Mouse (Mus musculus): Measurements from ENCODE around the gene Gm43064. TPM values are rescaled to one million over a fixed set of nuclear protein-coding genes. Genes with fewer than 3 reads are reported as not detected.

The Gm43064 gene
- polyA plus RNA-seq, 1 experiment, result 1.2 TPM

DNA sequence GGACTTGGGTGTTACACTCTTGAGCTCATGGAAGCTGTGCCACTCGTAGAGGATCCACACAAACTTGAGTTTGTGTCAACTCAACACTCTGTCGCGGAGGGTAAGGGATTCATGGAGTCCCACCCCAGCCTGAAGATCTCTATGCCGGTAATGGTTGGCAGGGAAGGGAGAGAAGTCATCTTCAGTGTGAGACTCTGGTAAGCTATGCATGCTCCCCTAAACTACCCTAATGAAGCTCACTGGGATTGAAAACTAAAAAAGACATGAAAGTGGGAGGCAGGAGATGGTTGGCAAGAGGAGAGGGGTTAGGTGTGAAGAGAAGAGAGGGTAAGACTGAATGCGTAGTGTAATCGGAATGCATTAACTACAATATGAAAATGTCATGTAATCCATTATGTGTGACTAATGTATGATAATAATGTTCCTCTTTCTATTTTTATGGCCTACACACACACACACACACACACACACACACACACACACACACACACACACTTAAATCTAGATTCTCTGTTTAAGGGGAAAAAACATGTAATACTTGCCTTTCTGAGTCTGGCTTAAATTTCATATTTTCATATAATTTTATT lies 48.7 kb downstream of the Gm43064 start:
- no peak for DNase-seq
- WGBS, result 90% methylated on average over 6 of the region's 6 CpGs
- Histone ChIP-seq H3K4me3 (ENCODE audit: control insufficient read depth, insufficient read depth, low read length) (no peak overlapping the region), H3K36me3 (ENCODE audit: control insufficient read depth, insufficient read depth, low read length) (no peaks in the 10 kb centered on the region), H3K27me3 (ENCODE audit: control insufficient read depth, insufficient read depth, low read length) (no peaks in the 10 kb centered on the region), H3K27ac (ENCODE audit: control insufficient read depth, insufficient read depth, low read length) (peak overlapping the region; percentile 27), H3K4me1 (replicated peaks; ENCODE audit: control insufficient read depth, insufficient read depth, low read length) (peaks cover 10% of the 10 kb centered on the region)
- TF ChIP-seq CTCF (IDR thresholded peaks at IDR 0.05; ENCODE audit: borderline replicate concordance, control insufficient read depth, extremely low read depth, insufficient read depth, low read length, poor library complexity) (no peak), POLR2A (IDR thresholded peaks at IDR 0.05; ENCODE audit: control insufficient read depth, extremely low read depth, insufficient read depth, low read length, poor library complexity) (no peak)

DNA sequence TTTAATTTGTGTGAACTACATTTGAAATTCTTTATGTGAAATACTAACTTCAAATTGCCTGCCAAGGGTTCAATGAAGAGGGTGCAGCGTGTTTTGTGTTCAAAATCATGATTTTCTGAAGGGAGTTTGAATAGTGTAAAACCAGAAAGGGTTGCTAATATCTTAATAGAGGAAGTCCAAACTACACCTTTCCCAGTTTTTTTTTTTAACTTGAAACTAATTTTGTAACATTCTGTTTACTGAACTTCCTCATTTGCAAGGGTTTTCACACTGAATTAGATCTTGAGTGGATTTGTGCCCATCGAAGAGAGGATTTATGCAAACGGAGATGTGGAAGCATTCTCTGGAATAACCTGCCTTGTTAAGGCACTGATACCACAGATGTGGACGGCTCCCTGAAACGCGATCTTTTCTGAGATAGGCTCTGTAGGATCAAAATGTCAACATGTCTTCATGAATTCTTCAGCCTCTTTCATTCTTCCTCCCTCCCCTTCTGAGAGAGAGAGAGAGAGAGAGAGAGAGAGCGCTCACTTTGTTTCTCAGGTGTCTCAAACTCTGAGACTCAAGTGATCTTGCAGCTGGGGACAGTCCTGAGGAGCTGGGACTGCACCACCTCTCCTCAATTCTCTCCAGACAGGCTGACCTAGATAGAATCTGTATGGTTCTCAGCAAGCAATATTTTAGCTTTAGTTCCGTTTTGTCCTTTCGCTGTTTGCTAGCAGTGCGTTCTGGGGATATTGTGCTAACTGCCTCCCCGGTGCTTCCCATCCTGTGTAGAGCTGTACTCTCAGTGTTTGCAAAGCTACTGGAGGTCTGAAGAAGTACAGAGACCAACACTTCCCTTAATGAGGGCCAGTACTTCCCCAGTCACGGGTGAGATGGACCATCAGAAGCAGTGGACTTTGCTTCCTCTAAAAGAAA lies 49.8 kb downstream of the Gm43064 start, which contains the start of gene Ptpn22:
Gene Ptpn22 (plus strand): TSS at position 915 of the 921 bp plus-strand sequence.
- peak within 1 kb of the TSS; percentile 97 for H3K27ac ChIP-seq (ENCODE audit: control insufficient read depth, insufficient read depth, low read length)
- DNase-seq, result peak; percentile 53
- H3K36me3 ChIP-seq (ENCODE audit: control insufficient read depth, insufficient read depth, low read length), result no peaks in the 10 kb centered on the region; the same call in 1 of the 2 replicates
- peaks cover 13% of the 10 kb centered on the region for H3K4me1 ChIP-seq (replicated peaks; ENCODE audit: control insufficient read depth, insufficient read depth, low read length)
- WGBS, result 6% methylated on average over 12 of the region's 12 CpGs
- H3K4me3 ChIP-seq (ENCODE audit: control insufficient read depth, insufficient read depth, low read length), result peak within 1 kb of the TSS; percentile 58
- no peaks in the 10 kb centered on the region for H3K27me3 ChIP-seq (ENCODE audit: control insufficient read depth, insufficient read depth, low read length)
- TF ChIP-seq CTCF (IDR thresholded peaks at IDR 0.05; ENCODE audit: borderline replicate concordance, control insufficient read depth, extremely low read depth, insufficient read depth, low read length, poor library complexity) (no peak), POLR2A (IDR thresholded peaks at IDR 0.05; ENCODE audit: control insufficient read depth, extremely low read depth, insufficient read depth, low read length, poor library complexity) (no peak)

DNA sequence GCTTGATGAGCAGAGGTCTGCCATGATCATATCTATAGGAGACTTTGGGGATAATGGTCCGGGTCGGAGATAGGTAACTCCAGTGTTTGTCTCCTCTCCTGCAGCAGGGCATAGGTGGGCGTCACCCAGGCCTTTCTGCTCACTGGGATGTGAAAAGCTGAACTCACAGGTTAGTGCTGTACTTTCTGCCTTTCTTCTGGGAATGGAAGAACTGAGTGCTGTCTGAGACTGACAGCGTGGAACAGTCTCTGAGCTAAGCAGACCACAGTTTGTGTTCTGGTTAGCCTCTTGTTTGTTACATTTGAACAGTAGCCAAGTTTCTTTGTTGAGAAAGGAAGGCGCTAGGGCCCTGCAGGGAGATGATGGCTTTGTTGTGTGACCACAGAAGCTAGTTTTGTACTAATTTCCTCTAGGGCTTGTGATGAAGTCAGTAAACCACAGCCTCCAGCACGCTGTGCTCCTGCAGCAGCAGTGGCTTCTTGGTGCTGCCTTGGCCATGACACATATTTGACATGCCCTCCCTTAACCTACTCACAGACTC lies 50.5 kb downstream of the Gm43064 start:
- Histone ChIP-seq H3K4me1 (replicated peaks; ENCODE audit: control insufficient read depth, insufficient read depth, low read length) (peaks cover 15% of the 10 kb centered on the region), H3K27ac (ENCODE audit: control insufficient read depth, insufficient read depth, low read length) (peak overlapping the region; percentile 97), H3K27me3 (ENCODE audit: control insufficient read depth, insufficient read depth, low read length) (no peaks in the 10 kb centered on the region), H3K4me3 (ENCODE audit: control insufficient read depth, insufficient read depth, low read length) (peak overlapping the region; percentile 58), H3K36me3 (ENCODE audit: control insufficient read depth, insufficient read depth, low read length) (no peaks in the 10 kb centered on the region; the same call in 1 of the 2 replicates)
- peak; percentile 79 for DNase-seq
- WGBS, result 1% methylated on average over 6 of the region's 6 CpGs
- TF ChIP-seq POLR2A (IDR thresholded peaks at IDR 0.05; ENCODE audit: control insufficient read depth, extremely low read depth, insufficient read depth, low read length, poor library complexity) (peak; percentile 60; the same call in 1 of the 2 replicates), CTCF (IDR thresholded peaks at IDR 0.05; ENCODE audit: borderline replicate concordance, control insufficient read depth, extremely low read depth, insufficient read depth, low read length, poor library complexity) (no peak)

DNA sequence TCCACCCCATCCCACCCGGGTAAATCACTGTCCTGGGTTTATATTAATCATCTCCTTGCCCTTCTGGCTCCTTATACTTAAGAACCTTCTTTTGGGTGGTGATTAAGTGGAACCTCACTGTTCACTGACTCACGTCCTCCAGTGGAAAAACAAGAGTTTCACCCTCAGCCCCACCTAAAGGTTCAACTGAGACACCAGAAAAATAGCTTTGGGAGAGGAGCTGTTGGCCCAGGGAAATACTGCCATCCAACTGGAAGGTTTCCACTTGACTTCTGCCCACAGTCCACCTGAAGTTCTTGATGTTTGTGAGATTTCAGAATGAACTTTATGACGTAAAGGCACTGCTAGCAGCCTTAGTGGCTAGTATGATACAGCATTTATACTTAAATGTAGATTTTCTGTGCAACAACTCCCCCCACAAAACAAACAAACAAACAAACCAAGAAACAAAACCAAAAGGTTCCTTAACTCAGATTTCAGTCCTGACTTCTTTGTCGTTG lies 53.4 kb downstream of the Gm43064 start:
- H3K27ac ChIP-seq (ENCODE audit: control insufficient read depth, insufficient read depth, low read length), result no peak overlapping the region
- TF ChIP-seq POLR2A (IDR thresholded peaks at IDR 0.05; ENCODE audit: control insufficient read depth, extremely low read depth, insufficient read depth, low read length, poor library complexity), result no peak
- TF ChIP-seq CTCF (IDR thresholded peaks at IDR 0.05; ENCODE audit: borderline replicate concordance, control insufficient read depth, extremely low read depth, insufficient read depth, low read length, poor library complexity), result no peak
- no peak for DNase-seq
- peaks cover 18% of the 10 kb centered on the region for H3K4me1 ChIP-seq (replicated peaks; ENCODE audit: control insufficient read depth, insufficient read depth, low read length)
- WGBS, result 64% methylated on average over 4 of the region's 4 CpGs
- no peaks in the 10 kb centered on the region for H3K27me3 ChIP-seq (ENCODE audit: control insufficient read depth, insufficient read depth, low read length)
- H3K4me3 ChIP-seq (ENCODE audit: control insufficient read depth, insufficient read depth, low read length), result no peak overlapping the region
- H3K36me3 ChIP-seq (ENCODE audit: control insufficient read depth, insufficient read depth, low read length), result peaks cover 3% of the 10 kb centered on the region; the same call in 1 of the 2 replicates

DNA sequence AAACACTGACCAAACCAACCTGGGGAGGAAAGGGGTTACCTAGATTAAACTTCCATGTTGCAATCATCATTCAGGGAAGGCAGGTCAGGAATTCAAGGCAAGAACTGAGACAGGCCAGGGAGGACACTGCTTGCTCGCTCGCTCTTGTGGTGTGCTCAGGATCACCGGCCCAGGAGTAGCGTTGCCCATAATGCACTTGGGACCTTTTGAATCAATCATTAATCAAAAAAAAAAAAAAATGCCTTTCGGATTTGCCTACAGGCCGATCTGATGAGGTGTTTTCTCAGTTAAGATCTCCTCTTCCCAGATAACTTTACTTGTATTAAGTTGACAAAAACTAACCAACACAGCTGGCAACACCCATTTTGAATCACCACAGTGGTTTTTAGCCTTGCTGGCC lies 54.8 kb downstream of the Gm43064 start:
- no peaks in the 10 kb centered on the region for H3K27me3 ChIP-seq (ENCODE audit: control insufficient read depth, insufficient read depth, low read length)
- 92% methylated on average over 6 of the region's 6 CpGs for WGBS
- no peak for DNase-seq
- peaks cover 14% of the 10 kb centered on the region for H3K4me1 ChIP-seq (replicated peaks; ENCODE audit: control insufficient read depth, insufficient read depth, low read length)
- H3K27ac ChIP-seq (ENCODE audit: control insufficient read depth, insufficient read depth, low read length), result no peak overlapping the region
- TF ChIP-seq POLR2A (IDR thresholded peaks at IDR 0.05; ENCODE audit: control insufficient read depth, extremely low read depth, insufficient read depth, low read length, poor library complexity), result no peak
- TF ChIP-seq CTCF (IDR thresholded peaks at IDR 0.05; ENCODE audit: borderline replicate concordance, control insufficient read depth, extremely low read depth, insufficient read depth, low read length, poor library complexity), result no peak
- peaks cover 3% of the 10 kb centered on the region; the same call in 1 of the 2 replicates for H3K36me3 ChIP-seq (ENCODE audit: control insufficient read depth, insufficient read depth, low read length)
- H3K4me3 ChIP-seq (ENCODE audit: control insufficient read depth, insufficient read depth, low read length), result no peak overlapping the region

DNA sequence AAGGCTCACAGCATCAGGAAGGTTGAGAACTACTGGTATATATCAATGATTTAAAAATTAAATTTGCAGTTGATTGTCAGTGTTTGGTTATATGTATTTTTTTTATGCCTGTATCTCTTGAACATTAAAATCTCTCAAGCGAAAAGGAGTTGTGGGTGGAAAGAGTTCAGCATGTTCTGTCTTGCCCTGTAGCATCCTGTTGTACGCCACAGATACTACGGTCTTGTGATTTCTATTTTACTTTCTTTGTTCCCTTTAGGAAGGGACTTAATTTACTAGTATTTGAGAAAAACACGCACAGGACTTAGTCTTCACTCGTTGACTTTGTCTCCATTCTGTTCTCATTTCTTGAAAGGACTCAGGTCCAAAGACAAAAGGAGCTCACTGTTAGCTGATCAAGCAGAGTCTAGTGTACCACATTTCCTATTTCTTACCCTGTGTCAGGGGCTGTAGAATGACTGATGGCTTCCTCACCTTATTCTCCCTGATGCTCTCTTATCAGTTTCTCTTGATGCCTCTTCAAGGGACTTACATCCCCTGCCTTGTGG lies 58.1 kb downstream of the Gm43064 start:
- WGBS, result 55% methylated on average over 5 of the region's 5 CpGs
- no peak for TF ChIP-seq POLR2A (IDR thresholded peaks at IDR 0.05; ENCODE audit: control insufficient read depth, extremely low read depth, insufficient read depth, low read length, poor library complexity)
- TF ChIP-seq CTCF (IDR thresholded peaks at IDR 0.05; ENCODE audit: borderline replicate concordance, control insufficient read depth, extremely low read depth, insufficient read depth, low read length, poor library complexity), result no peak

More for the DNA sequence above, 58.1 kb downstream of the Gm43064 start:
- Histone ChIP-seq H3K36me3 (ENCODE audit: control insufficient read depth, insufficient read depth, low read length) (peaks cover 3% of the 10 kb centered on the region; the same call in 1 of the 2 replicates), H3K27me3 (ENCODE audit: control insufficient read depth, insufficient read depth, low read length) (no peaks in the 10 kb centered on the region), H3K4me3 (ENCODE audit: control insufficient read depth, insufficient read depth, low read length) (no peak overlapping the region), H3K27ac (ENCODE audit: control insufficient read depth, insufficient read depth, low read length) (peak overlapping the region; percentile 13; the same call in 1 of the 2 replicates), H3K4me1 (replicated peaks; ENCODE audit: control insufficient read depth, insufficient read depth, low read length) (peaks cover 12% of the 10 kb centered on the region)
- DNase-seq, result no peak
